Comparison of ENCODE assay signal across 8 mouse cellular contexts in genomic region chrX:99199669-99200068, GRCm38 (mm10).
DNase-seq lines count a peak whose midpoint lies in the region; ATAC-seq and TF ChIP-seq lines count a peak whose summit lies in the region.

No protein-coding gene starts in this region.

- 54% methylated on average over 5 of the region's 5 CpGs for WGBS in embryonic facial prominence, embryonic 11.5 days
- WGBS in lung, embryonic 16.5 days = 58% methylated on average over 5 of the region's 5 CpGs
- WGBS in thymus, adult 2 months = 93% methylated on average over 5 of the region's 5 CpGs

- H3K9me3 ChIP-seq in embryonic facial prominence, embryonic 11.5 days (replicated peaks; ENCODE audit: control insufficient read depth, low read length) = no peaks in the 10 kb centered on the region
- H3K9me3 ChIP-seq in lung, embryonic 16.5 days (ENCODE audit: control insufficient read depth, low read length) = no peaks in the 10 kb centered on the region

- no peak for DNase-seq in embryonic facial prominence, embryonic 11.5 days (ENCODE audit: low spot score)
- peak; percentile 40 for DNase-seq in heart, adult 8-10 months (ENCODE audit: low spot score)
- peak; percentile 59 to 60 for DNase-seq in kidney, adult 8-10 months
- no peak for DNase-seq in urinary bladder, postnatal 36 days (ENCODE audit: low spot score in 2 of 2)
- no peak for DNase-seq in thymus, adult 2 months

- H3K9ac ChIP-seq in embryonic facial prominence, embryonic 11.5 days (replicated peaks; ENCODE audit: low read length) = peak overlapping the region; percentile 30
- peak overlapping the region; percentile 62 for H3K9ac ChIP-seq in lung, embryonic 16.5 days (ENCODE audit: low read length)

- TF ChIP-seq POLR2A in thymus, adult 2 months (IDR thresholded peaks at IDR 0.05; ENCODE audit: control insufficient read depth, extremely low read depth, insufficient read depth, low read length, poor library complexity) = no peak

- H3K4me2 ChIP-seq in embryonic facial prominence, embryonic 11.5 days (ENCODE audit: low read depth, low read length) = no peak overlapping the region
- H3K4me2 ChIP-seq in lung, embryonic 16.5 days (ENCODE audit: low read depth, low read length) = no peak overlapping the region

- no peak overlapping the region for H3K4me3 ChIP-seq in embryonic facial prominence, embryonic 11.5 days (ENCODE audit: low read depth, low read length)
- H3K4me3 ChIP-seq in lung, embryonic 16.5 days (ENCODE audit: low read length) = no peak overlapping the region
- H3K4me3 ChIP-seq in thymus, adult 2 months (ENCODE audit: control insufficient read depth, insufficient read depth, low read length) = no peak overlapping the region

- H3K27me3 ChIP-seq in embryonic facial prominence, embryonic 11.5 days (ENCODE audit: control insufficient read depth, insufficient read depth, low read length) = peaks cover 2% of the 10 kb centered on the region; the same call in 1 of the 2 replicates
- no peaks in the 10 kb centered on the region for H3K27me3 ChIP-seq in lung, embryonic 16.5 days (ENCODE audit: control insufficient read depth, insufficient read depth, low read depth, low read length)
- no peaks in the 10 kb centered on the region for H3K27me3 ChIP-seq in thymus, adult 2 months (ENCODE audit: control insufficient read depth, insufficient read depth, low read length)

- H3K4me1 ChIP-seq in embryonic facial prominence, embryonic 11.5 days (ENCODE audit: control insufficient read depth, insufficient read depth, low read length) = no peaks in the 10 kb centered on the region
- H3K4me1 ChIP-seq in lung, embryonic 16.5 days (replicated peaks; ENCODE audit: control insufficient read depth, insufficient read depth, low read length) = peaks cover 22% of the 10 kb centered on the region
- peaks cover 8% of the 10 kb centered on the region; the same call in 1 of the 2 replicates for H3K4me1 ChIP-seq in thymus, adult 2 months (replicated peaks; ENCODE audit: control insufficient read depth, insufficient read depth, low read length)

- no peak for TF ChIP-seq CTCF in thymus, adult 2 months (IDR thresholded peaks at IDR 0.05; ENCODE audit: borderline replicate concordance, control insufficient read depth, extremely low read depth, insufficient read depth, low read length, poor library complexity)

- H3K27ac ChIP-seq in embryonic facial prominence, embryonic 11.5 days (replicated peaks; ENCODE audit: low read depth, low read length) = peak overlapping the region; percentile 85
- H3K27ac ChIP-seq in lung, embryonic 16.5 days (ENCODE audit: low read length) = peak overlapping the region; percentile 91
- H3K27ac ChIP-seq in thymus, adult 2 months (ENCODE audit: control insufficient read depth, insufficient read depth, low read length) = no peak overlapping the region

- no peak for ATAC-seq in embryonic facial prominence, embryonic 11.5 days (replicated peaks; ENCODE audit: insufficient number of reproducible peaks, low FRiP score, low TSS enrichment, low read depth)
- peak; percentile 23 for ATAC-seq in lung, embryonic 16.5 days (ENCODE audit: low read depth)
- ATAC-seq in inflammation-experienced regulatory T-cells, adult 6 months = no peak
- ATAC-seq in CD4-positive, CD25-positive, alpha-beta regulatory T cell, adult 4 months = no peak

- H3K36me3 ChIP-seq in embryonic facial prominence, embryonic 11.5 days (replicated peaks; ENCODE audit: control insufficient read depth, insufficient read depth, low read depth, low read length) = no peaks in the 10 kb centered on the region
- no peaks in the 10 kb centered on the region for H3K36me3 ChIP-seq in lung, embryonic 16.5 days (ENCODE audit: control insufficient read depth, insufficient read depth, low read length)
- H3K36me3 ChIP-seq in thymus, adult 2 months (ENCODE audit: control insufficient read depth, insufficient read depth, low read length) = no peaks in the 10 kb centered on the region

Comparison
In these comparisons a context has a peak if more than half of its experiments do, and no peak if none do; other contexts are left out.
1. DNase-seq: peak in heart, adult 8-10 months (single experiment) and kidney, adult 8-10 months (2 of 2); none in embryonic facial prominence, embryonic 11.5 days (single experiment), urinary bladder, postnatal 36 days (0 of 2) and thymus, adult 2 months (single experiment).